In the genomic region with DNA sequence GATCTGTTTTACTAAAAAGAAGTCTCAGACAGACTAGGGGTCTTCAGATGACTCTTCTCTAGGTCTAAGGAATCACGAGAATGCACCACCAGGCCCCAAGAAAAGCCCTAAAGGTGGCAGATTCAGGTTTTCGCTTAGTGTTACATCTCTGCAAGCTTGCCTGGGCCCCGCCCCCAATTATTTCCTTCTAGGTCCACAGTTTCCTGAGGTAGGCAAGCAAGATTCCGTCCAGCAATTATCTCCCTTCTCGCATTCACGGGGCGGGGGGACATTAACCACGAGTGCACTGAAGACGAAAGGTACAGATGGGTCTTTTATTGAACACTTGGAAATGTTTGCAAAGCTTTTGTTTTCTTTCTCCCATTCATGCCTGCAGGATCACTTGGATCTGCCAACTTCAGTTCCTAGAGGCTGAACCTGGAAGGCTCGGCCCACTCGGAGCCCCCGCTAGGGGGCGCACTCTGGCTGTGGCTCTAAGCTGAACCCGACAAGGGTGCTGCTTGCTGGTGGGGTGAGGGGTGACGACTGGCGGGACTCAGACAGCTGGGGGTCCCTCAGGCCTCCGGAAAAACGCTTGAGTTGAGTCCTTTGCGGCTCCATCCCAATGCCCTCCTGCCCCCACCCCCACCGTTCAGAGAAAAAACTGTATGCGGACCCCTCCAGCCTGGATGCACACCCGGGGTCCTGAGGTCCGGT, we compare ENCODE assay signal across 8 mouse cellular contexts. TPM values are rescaled to one million over a fixed set of nuclear protein-coding genes. Genes with fewer than 3 reads are reported as not detected.
DNase-seq lines count a peak whose midpoint lies in the region; ATAC-seq lines count a peak whose summit lies in the region.

No protein-coding gene starts in this region.

- no peaks in the 10 kb centered on the region for H3K9me3 ChIP-seq in heart, embryonic 15.5 days (replicated peaks)
- no peaks in the 10 kb centered on the region for H3K9me3 ChIP-seq in midbrain, embryonic 10.5 days (replicated peaks)
- H3K9me3 ChIP-seq in stomach, embryonic 16.5 days (replicated peaks; ENCODE audit: control insufficient read depth, low read length) = no peaks in the 10 kb centered on the region

- intact Hi-C loops in left cerebral cortex, postnatal 25 days (cut with DNase I) = loop anchor here (5.0 kb wide), 2 partner anchors 181 to 209 kb away; no protein-coding TSS in a partner anchor

- 8% methylated on average over 23 of the region's 23 CpGs for WGBS in heart, embryonic 15.5 days
- 20% methylated on average over 23 of the region's 23 CpGs for WGBS in midbrain, embryonic 10.5 days
- WGBS in stomach, embryonic 16.5 days = 12% methylated on average over 23 of the region's 23 CpGs

- H3K4me1 ChIP-seq in heart, embryonic 15.5 days (replicated peaks) = 0 out of 2 replicates have a peak, but pooled peaks cover 3% of the 10 kb centered on the region
- peaks cover 6% of the 10 kb centered on the region; the same call in 1 of the 2 replicates for H3K4me1 ChIP-seq in midbrain, embryonic 10.5 days
- H3K4me1 ChIP-seq in stomach, embryonic 16.5 days (ENCODE audit: control insufficient read depth, insufficient read depth, low read length) = no peaks in the 10 kb centered on the region

- H3K9ac ChIP-seq in heart, embryonic 15.5 days = no peak overlapping the region
- no peak overlapping the region for H3K9ac ChIP-seq in stomach, embryonic 16.5 days (ENCODE audit: low read length)

- no peaks in the 10 kb centered on the region for H3K36me3 ChIP-seq in heart, embryonic 15.5 days
- H3K36me3 ChIP-seq in midbrain, embryonic 10.5 days = no peaks in the 10 kb centered on the region
- H3K36me3 ChIP-seq in stomach, embryonic 16.5 days (ENCODE audit: control insufficient read depth, insufficient read depth, low read length) = no peaks in the 10 kb centered on the region

- H3K4me3 ChIP-seq in heart, embryonic 15.5 days = peak overlapping the region; percentile 14; the same call in 1 of the 2 replicates
- peak overlapping the region; percentile 39 for H3K4me3 ChIP-seq in midbrain, embryonic 10.5 days
- H3K4me3 ChIP-seq in stomach, embryonic 16.5 days (replicated peaks; ENCODE audit: low read length) = no peak overlapping the region; the same call in 1 of the 2 replicates

- peak; percentile 69 to 74 for DNase-seq in cerebellum, postnatal 10 days
- no peak for DNase-seq in cerebellum, adult 11-12 months
- DNase-seq in c-Kit-positive CD71-negative TER-119-negative erythroid progenitor cells, embryonic 14.5 days (ENCODE audit: low read depth) = peak; percentile 30
- DNase-seq in left cerebral cortex, postnatal 25 days (ENCODE audit: low spot score in 2 of 2) = peak; percentile 28 to 51
- peak; percentile 75 for DNase-seq in midbrain, embryonic 10.5 days (ENCODE audit: low spot score)

- no peak overlapping the region for H3K27ac ChIP-seq in heart, embryonic 15.5 days
- no peak overlapping the region for H3K27ac ChIP-seq in midbrain, embryonic 10.5 days (replicated peaks)
- no peak overlapping the region for H3K27ac ChIP-seq in stomach, embryonic 16.5 days (ENCODE audit: low read length)

- ATAC-seq in CD4-positive, CD25-positive, alpha-beta regulatory T cell, adult 4 months = peak; percentile 46
- ATAC-seq in heart, embryonic 15.5 days (replicated peaks; ENCODE audit: insufficient number of reproducible peaks, insufficient read depth, low FRiP score, low read depth) = no peak
- no peak for ATAC-seq in stomach, embryonic 16.5 days (ENCODE audit: insufficient read depth, low FRiP score)

- peak overlapping the region; percentile 43 for H3K4me2 ChIP-seq in heart, embryonic 15.5 days
- peak overlapping the region; percentile 21; the same call in 1 of the 2 replicates for H3K4me2 ChIP-seq in stomach, embryonic 16.5 days (ENCODE audit: low read depth, low read length)

- H3K27me3 ChIP-seq in heart, embryonic 15.5 days = peaks cover 64% of the 10 kb centered on the region
- peaks cover 97% of the 10 kb centered on the region for H3K27me3 ChIP-seq in midbrain, embryonic 10.5 days (ENCODE audit: low read depth, poor library complexity, severe bottlenecking)
- peaks cover 41% of the 10 kb centered on the region for H3K27me3 ChIP-seq in stomach, embryonic 16.5 days (ENCODE audit: control insufficient read depth, insufficient read depth, low read length)

RNA-seq across cellular contexts. Expression of a gene that starts 5.1 kb away (rescaled TPM):
- polyA plus RNA-seq in CD4-positive, CD25-positive, alpha-beta regulatory T cell, adult 4 months (2017; shearing (Covaris generic)) = not detected
- polyA plus RNA-seq in heart, embryonic 15.5 days (2015; fragmentation: Nextera tagmentation; extraction: Ambion mirVana) = not detected in 2 replicates
- 10 to 100 TPM; 18.2 to 19.8 TPM for total RNA-seq in left cerebral cortex, postnatal 25 days (2021)
- 7.6 and 9.8 TPM in 2 replicates for polyA plus RNA-seq in midbrain, embryonic 10.5 days (2016; fragmentation: Nextera tagmentation; extraction: Ambion mirVana)
- 0.19 and 0.22 TPM in 2 replicates for polyA plus RNA-seq in stomach, embryonic 16.5 days (2015; fragmentation: Nextera tagmentation; extraction: Ambion mirVana)
